Mouse (Mus musculus) lung, postnatal 10 days (tissue): ENCODE measurements around the gene Chtop.
A peak's percentile ranks its signal among the peaks of the same experiment; 100 is the strongest.

Experiments used
- DNase-seq: peaks from one replicate; pipeline ENCODE4 v3.0.0; 2021

The Chtop gene

DNA sequence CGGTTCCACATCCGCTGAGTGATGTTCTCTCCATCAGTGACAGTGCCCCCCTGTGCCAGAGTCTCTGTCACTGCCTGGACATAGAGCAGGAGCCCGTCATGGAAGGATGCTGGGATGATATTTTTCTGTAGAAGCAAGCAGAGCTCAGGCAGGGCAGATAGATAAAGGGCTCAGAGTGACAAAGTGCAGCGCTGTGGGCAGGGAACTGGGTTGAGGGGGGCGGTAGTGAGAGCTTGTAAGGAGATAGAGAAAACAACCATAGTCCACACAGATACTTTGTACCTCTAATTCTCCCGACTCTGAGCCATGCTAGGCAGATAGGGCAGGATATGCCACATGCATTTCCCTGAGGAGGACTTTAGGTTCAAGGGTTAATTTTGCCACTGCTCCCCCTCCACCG, 46.7 kb downstream of the Chtop start:
- no peak for DNase-seq

- no peak for DNase-seq
Observed at GRCm38 (mm10) chr3:90461935-90462334, 47.4 kb downstream of the Chtop start.

DNA sequence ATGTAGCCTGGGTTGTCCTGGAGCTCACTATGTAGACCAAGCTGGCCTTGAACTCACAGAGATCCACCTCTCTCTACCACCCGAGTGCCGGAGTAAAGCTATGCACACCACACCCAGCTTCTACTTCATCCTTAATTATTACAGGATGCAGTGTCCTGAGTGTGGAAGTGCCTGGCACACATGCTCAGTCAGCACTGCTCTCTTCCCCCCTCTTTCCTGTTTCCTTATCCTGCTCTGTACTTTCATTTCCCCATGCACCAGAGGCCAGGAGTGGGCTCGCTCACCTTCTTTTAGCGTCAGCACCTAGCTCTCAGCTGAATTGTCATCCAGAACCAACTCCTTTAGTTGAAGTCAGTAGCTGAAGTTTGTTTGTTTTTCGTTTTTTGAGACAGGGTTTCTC, 49.0 kb downstream of the Chtop start:
- no peak for DNase-seq

- DNase-seq = no peak
Observed at GRCm38 (mm10) chr3:90459727-90460126, 49.6 kb downstream of the Chtop start.

DNA sequence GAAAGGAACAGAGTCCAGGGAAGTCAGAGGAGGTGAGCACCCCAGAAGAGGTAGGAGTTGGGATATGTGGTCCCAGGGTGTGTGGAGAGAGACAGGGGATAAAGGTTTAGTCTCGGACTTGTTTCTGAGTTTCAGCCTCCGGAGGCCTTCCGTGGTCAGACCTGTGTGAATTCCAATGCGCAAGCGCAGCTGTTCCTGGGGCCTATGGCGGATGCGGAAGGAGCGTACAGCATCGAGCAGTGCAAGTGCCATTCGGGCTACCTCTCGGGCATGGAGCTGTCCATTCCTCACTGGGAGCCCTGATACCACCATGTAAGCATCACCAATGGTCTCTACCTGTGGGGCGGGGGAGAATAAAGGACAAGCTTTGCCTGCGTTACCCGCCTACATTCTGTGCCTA, 54.4 kb downstream of the Chtop start:
- no peak for DNase-seq

GRCm38 (mm10) chr3:90451396-90452095, 57.8 kb downstream of the Chtop start:
- DNase-seq = peak; percentile 23

- DNase-seq = no peak
Observed at GRCm38 (mm10) chr3:90450874-90451273, 58.4 kb downstream of the Chtop start.
